Mouse (Mus musculus): ENCODE results near the gene Ubash3a. TPM values are rescaled to one million over a fixed set of nuclear protein-coding genes. Genes with fewer than 3 reads are reported as not detected.

The Ubash3a gene
- total RNA-seq, 2 experiments from 2014 or later: 0.54 TPM; not detected in 1

GRCm38 (mm10) chr17:31216068-31216955, 8.6 kb downstream of the Ubash3a start:
- DNase-seq: no peak

GRCm38 (mm10) chr17:31222810-31223310, 15.2 kb downstream of the Ubash3a start:
- DNase-seq: no peak

GRCm38 (mm10) chr17:31223835-31224234, 16.2 kb downstream of the Ubash3a start:
- no peak for DNase-seq

GRCm38 (mm10) chr17:31224591-31224990, 16.9 kb downstream of the Ubash3a start:
- DNase-seq: no peak

GRCm38 (mm10) chr17:31226368-31226767, 18.7 kb downstream of the Ubash3a start:
- DNase-seq: no peak

GRCm38 (mm10) chr17:31226931-31227330, 19.3 kb downstream of the Ubash3a start:
- DNase-seq: no peak

- DNase-seq: no peak
Measured at GRCm38 (mm10) chr17:31231780-31232179, 24.1 kb downstream of the Ubash3a start.

GRCm38 (mm10) chr17:31232251-31233010, 24.8 kb downstream of the Ubash3a start:
- no peak for DNase-seq

- DNase-seq: no peak
Measured at GRCm38 (mm10) chr17:31235915-31236314, 28.2 kb downstream of the Ubash3a start.

GRCm38 (mm10) chr17:31238234-31239020, 30.8 kb downstream of the Ubash3a start:
- no peak for DNase-seq

GRCm38 (mm10) chr17:31241156-31241555, 33.5 kb downstream of the Ubash3a start:
- DNase-seq: no peak

- DNase-seq: no peak
Measured at GRCm38 (mm10) chr17:31242764-31243163, 35.1 kb downstream of the Ubash3a start.

GRCm38 (mm10) chr17:31245321-31245720, 37.6 kb downstream of the Ubash3a start:
- peak; percentile 66 to 72 for DNase-seq

- no peak for DNase-seq
Measured at GRCm38 (mm10) chr17:31247144-31247543, 39.5 kb downstream of the Ubash3a start.

GRCm38 (mm10) chr17:31253951-31254350, 46.3 kb downstream of the Ubash3a start:
- DNase-seq: no peak

GRCm38 (mm10) chr17:31254463-31254931, 46.8 kb downstream of the Ubash3a start:
- peak; percentile 78 to 86 for DNase-seq

- no peak for DNase-seq
Measured at GRCm38 (mm10) chr17:31257149-31257548, 49.5 kb downstream of the Ubash3a start.

GRCm38 (mm10) chr17:31257898-31258297, 50.2 kb downstream of the Ubash3a start:
- DNase-seq: no peak

GRCm38 (mm10) chr17:31258310-31258865, 50.7 kb downstream of the Ubash3a start:
- DNase-seq: no peak

GRCm38 (mm10) chr17:31259145-31259544, 51.5 kb downstream of the Ubash3a start:
- no peak for DNase-seq

GRCm38 (mm10) chr17:31259825-31260224, 52.2 kb downstream of the Ubash3a start:
- no peak for DNase-seq

GRCm38 (mm10) chr17:31260430-31260829, 52.8 kb downstream of the Ubash3a start:
- DNase-seq: peak; percentile 87

Measured in heart, adult 18-20 months (tissue).